Mouse (Mus musculus): ENCODE results near the gene Adprhl2. TPM values are rescaled to one million over a fixed set of nuclear protein-coding genes. Genes with fewer than 3 reads are reported as not detected.

The Adprhl2 gene
- polyA plus RNA-seq, 1 experiment, result 41.8 TPM

DNA sequence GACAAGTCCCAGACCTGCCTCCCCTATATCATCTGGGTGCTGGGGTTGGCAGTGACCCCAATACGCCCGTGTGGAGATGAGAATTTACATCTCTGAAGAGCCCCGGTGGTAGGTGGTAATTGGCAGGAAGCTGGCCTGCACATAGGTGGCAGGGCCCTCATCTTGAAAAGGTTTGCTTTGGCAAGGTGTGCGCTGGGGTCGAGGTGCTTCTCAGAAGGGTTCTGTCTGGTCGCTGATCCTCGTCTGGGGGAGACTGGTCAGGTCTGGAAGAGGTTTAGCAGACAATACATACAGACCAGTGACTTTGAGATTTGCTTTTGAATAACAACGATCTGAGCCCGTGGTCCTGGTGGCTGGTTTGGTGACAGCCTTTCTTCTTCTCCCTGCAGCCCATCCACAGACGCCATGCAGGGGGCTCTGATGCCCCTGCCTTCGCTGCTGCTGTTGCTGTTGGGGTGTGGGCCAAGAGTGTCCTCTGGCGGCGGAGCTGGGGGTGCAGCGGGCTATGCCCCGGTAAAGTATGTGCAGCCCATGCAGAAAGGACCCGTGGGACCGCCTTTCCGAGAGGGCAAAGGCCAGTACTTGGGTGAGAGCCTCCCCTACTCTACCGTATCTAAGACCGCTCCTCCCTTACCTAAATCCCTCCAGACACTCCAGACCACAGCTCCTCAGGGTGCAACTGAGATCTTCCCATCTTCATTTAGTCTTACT lies 12.1 kb downstream of the Adprhl2 start:
- no peak for DNase-seq (ENCODE audit: extremely low spot score in 1 of 2, low spot score in 1 of 2)

DNA sequence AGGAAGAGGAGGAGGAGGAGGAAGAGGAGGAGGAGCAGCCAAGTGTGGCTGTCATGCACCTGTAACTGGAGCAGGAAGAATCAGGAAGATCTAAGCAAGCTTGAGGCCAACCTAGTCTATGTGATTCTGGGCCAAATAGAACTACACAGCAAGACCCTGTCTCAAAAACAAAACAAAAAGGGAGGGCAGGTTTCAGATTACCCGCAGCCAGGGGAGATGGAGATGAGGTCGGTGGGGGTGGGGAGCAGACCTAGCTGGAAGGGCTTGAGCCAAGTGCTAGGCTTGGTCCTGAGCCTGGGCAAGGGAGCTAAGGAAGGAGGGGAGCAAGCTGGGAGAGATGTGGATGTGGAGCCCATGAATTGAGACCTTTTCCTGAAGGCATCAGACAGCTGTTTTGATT lies 14.7 kb downstream of the Adprhl2 start:
- DNase-seq (ENCODE audit: extremely low spot score in 1 of 2, low spot score in 1 of 2), result no peak

DNA sequence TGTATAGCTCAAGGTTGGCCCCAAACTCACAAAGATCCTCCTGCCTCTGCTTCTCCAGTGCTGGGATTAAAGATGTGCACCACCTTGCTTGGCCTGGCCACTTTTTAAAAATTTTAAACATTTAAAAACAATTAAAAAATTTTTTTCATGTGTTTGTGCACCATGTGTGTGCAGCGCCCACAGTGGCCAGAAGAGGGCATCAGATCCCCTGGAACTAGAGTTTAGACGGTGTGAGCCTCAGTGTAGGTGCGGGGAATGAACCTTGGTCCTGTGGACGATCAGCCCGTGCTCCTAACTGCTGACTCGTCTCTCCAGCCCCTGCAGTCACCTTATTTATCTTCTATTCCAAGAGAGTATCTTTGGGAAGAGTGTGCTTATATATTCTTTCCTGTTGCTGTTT lies 15.4 kb downstream of the Adprhl2 start:
- no peak for DNase-seq (ENCODE audit: extremely low spot score in 1 of 2, low spot score in 1 of 2)

DNA sequence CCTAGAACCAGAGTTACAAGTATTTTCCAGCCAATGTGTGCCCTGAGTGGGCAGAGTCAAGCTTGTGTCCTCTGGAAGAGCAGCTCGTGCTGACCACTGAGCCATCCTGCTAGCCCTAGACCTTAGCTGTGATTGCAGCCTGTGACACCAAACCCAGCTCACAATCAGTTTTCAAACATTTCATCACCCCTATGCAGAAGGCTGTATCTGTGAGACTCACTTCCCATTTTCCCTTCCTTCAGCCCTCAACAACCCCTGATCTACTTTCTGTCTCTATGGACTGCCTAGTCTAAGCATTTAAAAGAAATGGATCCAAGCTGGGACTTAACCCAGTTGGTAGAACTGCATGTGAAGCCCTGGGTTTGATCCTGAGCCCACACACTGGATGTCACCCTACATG lies 16.1 kb downstream of the Adprhl2 start:
- no peak for DNase-seq (ENCODE audit: extremely low spot score in 1 of 2, low spot score in 1 of 2)

DNA sequence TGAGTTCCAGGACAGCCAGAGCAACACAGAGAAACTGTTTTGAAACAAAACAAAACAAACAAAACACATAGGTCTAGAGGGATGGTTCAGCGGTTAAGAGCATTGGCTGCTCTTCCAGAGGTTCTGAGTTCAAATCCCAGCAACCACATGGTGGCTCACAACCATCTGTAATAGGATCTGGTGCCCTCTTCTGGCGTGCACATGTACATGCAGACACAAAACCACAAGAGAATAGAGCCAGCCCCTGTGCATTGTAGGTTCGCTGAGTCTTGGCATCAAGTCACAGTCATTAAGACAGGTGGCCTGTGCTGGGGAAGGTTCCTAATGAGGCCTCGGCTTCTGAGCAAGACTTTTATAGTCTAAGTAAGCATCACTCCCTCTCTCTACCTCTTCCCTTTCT lies 17.6 kb downstream of the Adprhl2 start:
- DNase-seq (ENCODE audit: extremely low spot score in 1 of 2, low spot score in 1 of 2), result no peak

DNA sequence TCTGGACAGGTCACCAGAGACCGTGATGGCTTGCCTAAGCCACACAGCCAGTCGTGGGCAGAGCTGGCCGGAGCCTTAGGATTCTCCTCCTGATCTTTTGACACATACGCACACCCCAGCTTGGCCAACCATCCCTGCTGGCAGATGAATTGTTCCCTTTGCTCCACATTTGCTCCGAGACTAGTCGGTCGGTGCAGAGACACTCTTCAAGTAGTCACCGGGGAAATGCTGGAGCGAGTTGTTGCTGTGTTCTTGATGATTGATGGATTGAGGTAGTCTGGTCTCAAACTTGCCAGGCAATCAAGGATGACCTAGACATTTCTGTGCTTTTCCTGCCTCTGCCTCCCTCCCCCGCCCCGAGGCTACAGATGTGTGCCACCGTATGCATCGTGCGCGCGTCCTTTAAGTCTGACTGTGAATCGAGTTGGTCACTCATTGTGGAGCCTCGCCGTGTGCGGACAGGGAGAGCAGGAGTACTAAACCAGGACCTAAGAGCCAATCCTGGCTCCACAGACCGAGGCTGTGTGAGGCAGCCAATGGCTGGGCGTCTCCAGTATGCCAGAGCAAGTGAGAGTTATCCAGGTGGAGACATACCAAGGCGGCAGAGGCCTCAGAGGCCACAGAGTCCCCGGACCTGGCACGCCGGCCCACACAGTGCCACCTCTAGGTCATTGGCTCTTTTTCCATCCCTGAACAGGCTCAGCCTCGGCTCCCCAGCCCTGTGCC lies 19.8 kb downstream of the Adprhl2 start:
- DNase-seq (ENCODE audit: extremely low spot score in 1 of 2, low spot score in 1 of 2), result no peak

DNA sequence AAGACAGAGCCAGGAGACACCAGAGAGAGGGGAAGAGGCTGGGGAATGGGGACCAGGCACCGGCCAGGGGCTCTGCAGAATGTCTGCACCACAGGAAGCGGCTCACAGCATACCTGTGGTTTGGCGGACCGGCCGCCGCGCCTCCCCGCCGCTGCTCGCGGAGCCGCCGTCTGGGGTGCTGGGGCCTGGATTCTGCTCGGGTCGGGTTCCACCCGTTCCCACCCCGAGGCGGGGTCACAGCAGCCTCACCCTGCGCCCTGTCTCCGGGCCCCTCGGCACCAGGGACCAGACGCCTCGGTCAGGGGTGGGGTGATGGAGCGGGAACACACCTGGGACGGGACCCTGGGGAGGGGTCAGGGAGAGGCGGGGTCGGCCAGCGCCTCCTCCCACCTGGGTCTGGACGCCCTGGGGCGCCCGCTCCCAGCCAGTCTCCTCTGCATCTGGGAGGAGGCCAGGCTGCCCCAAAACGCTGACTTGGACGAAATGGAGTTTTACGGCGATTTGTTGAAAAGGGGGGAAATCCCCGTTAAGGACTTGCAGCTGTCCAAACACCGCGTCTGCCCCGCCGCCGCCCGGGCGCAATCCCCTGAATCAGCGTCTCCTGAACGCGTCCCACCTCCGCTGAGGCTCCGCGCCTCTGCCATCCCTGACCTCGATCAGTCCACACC lies 20.5 kb downstream of the Adprhl2 start:
- DNase-seq (ENCODE audit: extremely low spot score in 1 of 2, low spot score in 1 of 2), result no peak

DNA sequence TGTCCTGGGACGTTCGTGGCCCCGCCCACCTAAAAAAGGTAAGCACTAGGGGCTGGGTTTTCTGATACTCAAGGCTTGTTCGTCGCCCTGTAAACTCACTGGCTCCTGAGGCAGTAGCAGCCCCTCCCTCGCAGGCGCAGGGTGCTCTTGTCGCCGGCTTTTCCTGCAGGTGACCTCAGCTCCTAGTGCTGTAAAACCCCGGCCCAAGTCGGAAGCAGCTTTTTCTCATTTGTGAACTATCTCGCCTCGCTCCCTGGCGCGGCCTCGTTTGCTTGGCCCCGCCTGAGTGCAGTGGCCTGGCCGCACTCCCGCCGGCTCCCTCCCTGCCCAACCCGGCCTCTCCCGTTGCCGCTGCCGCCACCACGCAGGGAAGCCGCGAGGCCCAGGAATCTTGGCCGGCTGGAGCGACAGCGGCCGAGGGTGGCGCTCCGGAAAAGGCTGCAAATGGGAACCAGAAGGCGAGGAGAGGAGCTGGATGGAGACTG lies 24.8 kb downstream of the Adprhl2 start:
- DNase-seq (ENCODE audit: extremely low spot score in 1 of 2, low spot score in 1 of 2), result peak in 1 of 2 experiments; percentile 37

DNA sequence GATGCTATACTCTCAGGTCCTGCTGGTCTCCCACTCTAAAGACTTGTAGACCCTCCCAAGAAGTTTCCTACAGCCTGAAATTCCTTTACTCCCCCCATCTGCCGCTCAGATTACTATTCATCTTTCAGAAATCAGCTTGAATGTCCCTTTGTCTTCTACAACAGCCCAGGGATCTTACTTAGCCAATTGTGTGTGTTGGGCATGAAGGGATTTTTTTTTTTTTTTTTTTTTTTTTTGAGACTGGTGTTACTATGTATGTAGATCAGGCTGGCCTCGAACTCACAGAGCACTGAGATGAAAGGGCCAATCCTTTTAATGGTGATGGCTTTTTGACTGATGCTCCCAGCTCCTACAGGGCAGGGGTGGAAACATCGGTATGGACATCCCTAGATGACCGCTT lies 25.6 kb downstream of the Adprhl2 start:
- no peak for DNase-seq (ENCODE audit: extremely low spot score in 1 of 2, low spot score in 1 of 2)

DNA sequence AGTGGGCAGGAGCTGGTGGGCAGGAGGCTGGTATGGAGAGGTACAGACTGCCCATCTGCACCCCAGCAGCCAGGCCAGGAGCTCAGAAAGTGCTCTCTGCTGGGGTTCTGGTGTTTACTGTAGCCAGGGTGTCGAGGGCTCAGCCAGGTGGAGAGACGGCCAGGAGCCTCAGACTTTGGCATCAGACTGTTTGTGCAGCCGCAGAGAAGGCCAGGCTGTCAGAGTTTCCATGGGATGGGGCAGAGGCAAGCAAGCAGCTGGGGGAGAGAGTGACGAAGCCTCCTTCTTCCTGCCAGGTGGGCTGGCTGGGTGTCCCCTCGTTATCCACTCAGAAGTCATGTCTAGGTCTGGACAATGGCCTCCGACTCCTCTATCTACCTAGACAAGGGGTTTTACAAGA lies 26.4 kb downstream of the Adprhl2 start:
- no peak for DNase-seq (ENCODE audit: extremely low spot score in 1 of 2, low spot score in 1 of 2)

DNA sequence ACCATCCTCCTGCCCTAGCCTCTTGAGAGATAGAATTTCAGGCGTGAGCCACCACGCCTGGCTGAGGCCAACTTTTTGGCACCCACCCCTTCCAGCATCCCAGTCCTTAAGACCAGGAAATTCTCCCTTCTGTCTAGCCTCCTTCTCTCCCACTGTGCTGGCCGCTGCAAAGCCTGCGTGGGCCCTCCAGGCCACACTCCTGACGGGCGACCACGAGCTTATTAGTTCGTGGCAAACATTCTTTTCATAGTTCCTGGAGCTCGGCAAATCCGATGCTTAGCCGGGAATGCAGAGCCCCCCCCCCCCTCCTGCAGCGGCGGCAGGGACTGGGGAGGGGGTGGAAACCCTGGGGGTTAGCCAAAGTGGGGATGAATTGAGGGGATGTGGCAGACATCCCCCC lies 30.3 kb downstream of the Adprhl2 start:
- DNase-seq (ENCODE audit: extremely low spot score in 1 of 2, low spot score in 1 of 2), result no peak

DNA sequence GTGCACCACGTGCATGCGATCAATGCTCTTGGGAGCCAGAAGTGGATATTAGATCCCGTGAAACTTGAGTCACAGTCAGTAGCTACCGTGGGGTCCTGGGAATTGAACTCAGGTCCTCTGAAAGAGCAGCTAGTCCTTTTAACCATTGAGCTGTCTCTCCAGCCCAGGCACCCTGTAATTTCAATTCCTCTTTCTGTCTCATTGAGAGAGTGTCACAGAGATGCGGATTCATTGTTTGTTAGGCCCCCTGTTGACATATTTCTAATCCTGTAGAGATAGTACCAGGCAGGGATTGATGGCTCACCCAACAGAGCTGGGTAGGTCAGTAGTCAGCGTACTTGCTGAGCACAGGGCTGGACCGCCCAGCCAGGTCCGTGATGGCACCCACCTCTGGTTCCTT lies 31.2 kb downstream of the Adprhl2 start:
- DNase-seq (ENCODE audit: extremely low spot score in 1 of 2, low spot score in 1 of 2), result no peak

DNA sequence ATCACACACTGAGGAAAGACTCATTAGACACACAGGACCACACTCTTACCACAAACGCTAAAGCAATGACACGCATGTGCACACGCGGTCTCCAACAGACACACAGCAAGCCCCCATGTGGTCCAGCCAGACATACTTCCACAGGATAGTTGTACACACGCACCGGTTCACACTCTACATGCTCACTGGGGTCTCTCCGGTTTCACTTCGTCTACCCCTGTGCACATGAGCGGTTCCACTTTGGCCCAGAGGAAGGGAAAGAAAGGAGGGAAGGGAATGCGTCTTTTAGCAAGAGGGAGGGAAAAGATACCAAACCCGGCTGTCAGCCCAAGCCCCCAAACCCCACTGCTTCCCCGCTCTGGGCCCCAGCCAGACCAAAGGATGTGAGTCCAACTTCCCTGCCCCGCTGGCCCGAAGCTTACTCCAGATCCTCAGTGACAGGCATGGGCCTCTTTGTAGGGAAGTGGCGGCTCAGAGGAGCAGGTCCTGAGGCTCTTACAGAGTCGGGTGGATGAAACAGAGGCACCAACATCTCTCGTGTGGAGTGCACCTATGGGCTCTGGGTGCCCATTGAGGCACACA lies 33.3 kb downstream of the Adprhl2 start:
- DNase-seq (ENCODE audit: extremely low spot score in 1 of 2, low spot score in 1 of 2), result no peak

DNA sequence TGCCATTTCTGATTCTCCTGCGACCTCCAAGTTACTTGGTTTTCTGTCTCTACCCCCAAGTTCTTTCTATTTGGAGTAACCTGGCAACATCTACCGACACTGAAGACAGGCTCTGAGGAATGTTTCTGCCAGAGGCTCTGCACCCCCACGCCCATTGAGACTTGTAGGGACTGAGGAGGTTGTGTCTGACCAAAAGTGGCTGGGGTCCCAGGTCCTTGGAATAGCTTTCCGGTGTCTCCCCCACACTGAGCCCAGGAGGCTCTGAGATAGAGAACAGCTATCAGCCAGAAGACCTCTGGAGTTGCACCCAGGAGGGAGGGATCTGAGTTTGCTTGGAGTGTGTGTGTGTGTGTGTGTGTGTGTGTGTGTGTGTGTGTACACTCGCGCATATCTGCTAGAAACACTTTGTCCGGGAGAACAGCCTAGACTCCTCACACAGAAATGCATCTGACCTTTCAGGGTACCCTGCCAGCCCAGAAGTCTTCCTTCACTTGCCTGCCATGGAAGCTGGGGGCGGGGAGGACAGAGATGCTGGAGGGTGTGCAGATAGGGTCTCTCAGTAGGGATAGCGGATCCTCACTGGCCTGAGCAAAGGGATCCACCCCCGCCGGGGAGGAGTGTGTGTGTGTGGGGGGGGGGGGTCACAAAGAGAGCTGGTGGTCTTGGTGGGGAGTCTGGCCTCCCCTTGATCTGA lies 34.1 kb downstream of the Adprhl2 start:
- DNase-seq (ENCODE audit: extremely low spot score in 1 of 2, low spot score in 1 of 2), result no peak

DNA sequence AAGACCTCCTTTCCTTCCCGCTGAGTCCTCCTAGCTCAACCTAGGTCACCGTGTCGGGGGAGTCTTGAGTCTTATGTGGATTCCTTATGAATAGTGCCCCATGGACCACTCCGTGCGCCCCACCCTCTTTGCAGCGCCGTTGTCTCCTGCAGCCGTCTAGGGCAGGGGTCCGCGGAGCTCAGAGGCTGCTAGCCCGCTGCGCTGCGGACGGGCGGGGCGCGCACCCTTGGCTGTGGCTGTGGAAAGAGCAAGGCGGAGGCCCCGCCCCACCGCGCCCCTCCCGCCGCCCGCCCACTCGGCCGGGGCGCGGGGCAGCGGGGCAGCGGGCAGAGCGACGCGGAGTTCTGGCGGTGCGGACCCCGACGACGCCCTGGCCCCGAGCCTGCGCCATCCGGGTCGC lies 35.0 kb downstream of the Adprhl2 start, which contains the start of gene Col8a2:
Col8a2 (plus strand) TSS at position 302 of the 400 bp plus-strand sequence.
- DNase-seq (ENCODE audit: extremely low spot score in 1 of 2, low spot score in 1 of 2), result no peak

DNA sequence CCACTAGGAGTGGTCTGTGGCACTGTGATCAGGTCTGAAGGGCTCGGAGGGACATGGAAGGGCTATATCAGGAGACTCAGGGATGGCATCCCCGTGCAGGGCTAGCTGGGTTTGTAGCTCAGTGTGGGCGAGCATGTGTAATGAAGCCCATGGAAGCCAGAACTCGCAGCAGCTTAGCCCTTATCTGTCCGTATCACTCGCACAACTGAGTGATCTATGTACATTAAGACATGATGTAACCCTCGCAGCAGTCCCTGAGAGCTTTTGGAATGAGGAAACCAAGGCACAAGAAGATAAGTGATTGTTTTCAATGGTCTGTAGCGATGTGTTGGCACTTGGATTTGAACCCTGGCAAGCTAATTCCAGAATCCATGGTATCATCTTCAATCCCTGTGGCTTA lies 37.9 kb downstream of the Adprhl2 start:
- no peak for DNase-seq (ENCODE audit: extremely low spot score in 1 of 2, low spot score in 1 of 2)

DNA sequence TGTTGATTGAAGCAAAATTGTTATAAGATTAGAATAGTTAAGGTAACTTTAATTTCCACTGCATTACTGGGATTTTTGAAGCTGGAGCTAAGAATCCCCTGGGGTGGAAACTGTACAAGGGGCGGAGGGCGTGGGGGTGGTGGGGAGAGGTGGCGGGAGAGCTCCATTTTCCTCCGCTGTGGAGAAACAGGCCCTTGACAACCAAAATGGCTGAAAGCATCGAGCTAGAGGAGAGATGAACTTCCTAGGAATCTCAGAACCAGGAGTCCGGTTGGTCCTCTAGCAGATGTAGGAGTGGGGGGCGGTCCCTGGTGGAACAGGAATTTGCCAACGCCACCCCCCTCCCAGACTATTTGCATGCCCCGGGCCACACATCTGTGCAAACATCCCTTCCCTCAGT lies 39.8 kb downstream of the Adprhl2 start:
- no peak for DNase-seq (ENCODE audit: extremely low spot score in 1 of 2, low spot score in 1 of 2)

DNA sequence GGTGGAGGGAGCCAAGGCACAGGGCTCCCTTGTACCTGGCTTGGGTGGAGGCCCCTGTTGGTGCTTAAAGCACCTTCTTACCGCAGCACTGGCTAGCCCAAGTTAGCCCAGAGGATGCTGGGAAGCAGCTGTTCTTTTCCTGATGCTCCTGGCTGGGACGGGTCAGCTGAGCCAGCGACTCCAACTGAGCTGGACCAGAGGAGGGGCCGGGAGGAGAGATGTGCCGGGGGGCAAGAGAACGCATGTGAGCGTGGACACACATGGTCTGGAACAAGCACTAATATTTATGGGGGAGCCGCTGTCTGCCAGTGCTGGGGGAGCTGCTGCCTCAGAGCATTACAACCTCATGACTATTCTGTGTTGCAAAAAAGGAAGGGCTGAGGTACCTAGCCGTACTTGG lies 42.5 kb downstream of the Adprhl2 start:
- no peak for DNase-seq (ENCODE audit: extremely low spot score in 1 of 2, low spot score in 1 of 2)

DNA sequence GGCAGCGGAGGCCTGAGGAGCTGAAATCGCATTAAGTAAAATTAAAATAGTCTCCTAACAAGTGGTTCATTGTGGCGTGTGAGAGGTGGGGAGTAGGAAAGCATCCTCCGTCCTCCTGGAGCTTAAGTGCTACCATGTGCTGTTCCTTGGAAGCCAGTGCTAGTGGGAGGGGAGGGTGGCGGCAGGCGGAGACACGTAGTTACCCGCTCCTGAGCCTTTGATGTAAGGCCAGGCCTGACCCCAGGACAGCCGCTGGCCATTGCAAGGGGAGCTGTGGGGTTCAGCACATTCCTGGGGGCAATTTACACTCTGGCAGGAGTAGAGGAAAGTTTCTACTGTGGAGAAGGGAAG lies 43.0 kb downstream of the Adprhl2 start:
- DNase-seq (ENCODE audit: extremely low spot score in 1 of 2, low spot score in 1 of 2), result no peak

DNA sequence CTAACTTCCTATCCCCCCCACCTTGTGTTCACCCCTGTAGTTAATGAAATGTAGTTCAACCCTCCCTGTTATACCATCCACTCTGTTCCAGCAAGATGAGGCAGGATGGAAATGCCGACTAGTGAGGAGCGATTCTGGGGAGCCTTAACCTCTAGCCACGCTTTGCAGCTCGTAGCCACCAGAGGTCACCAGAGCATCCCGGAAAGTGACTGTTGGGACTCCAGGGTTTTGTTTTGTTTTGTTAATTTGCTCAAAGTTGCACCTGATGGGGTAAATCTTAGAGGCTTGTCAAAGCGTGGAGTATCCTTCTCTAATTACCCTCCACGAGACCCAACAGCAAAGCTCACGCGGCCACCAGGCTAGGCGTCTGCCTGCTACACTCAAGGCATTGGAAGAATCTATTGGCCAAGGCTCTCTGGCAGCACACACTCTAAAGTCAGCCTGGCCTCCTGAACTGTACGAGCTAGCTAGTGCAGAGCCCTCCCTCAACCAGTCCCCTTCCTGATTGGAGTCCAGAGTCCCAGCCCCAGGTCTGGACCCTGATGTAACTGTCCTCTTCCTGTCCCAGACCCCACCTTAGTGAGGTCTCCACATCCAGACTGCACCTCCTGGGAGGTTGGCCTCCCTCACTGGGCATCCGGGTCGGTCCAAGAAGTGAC lies 43.5 kb downstream of the Adprhl2 start:
- DNase-seq (ENCODE audit: extremely low spot score in 1 of 2, low spot score in 1 of 2), result no peak
